Mouse (Mus musculus) yolk sac, embryonic 10.5 days (tissue): ENCODE measurements around the gene Uncx.

Experiments used
- DNase-seq: peaks from one replicate; pipeline ENCODE4 v3.0.0-alpha.2; 2017; ENCODE audit warnings: low spot score

Uncx gene

DNA sequence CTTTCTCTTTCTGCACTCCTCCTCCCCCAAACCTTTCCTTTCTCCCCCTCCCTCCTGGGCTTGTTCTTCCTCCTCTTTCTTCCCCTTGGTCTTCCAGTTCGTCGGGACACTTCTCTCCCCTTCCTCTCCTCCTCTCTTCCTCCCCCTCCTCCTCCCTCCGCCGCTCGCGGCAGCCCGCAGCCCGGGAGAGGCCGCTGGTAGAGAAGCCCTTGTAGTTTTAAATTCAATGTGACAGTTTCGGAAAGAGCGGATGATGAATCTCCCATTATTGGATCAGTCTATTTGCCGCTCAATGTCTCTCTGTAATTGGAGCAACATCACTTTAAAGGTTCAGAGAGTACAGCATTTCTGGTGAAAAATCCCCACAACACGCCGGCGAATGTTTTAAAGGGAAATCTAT is at the start of gene Uncx:
Gene Uncx (plus strand): TSS at position 281 of the 400 bp plus-strand sequence.
- no peak for DNase-seq

DNA sequence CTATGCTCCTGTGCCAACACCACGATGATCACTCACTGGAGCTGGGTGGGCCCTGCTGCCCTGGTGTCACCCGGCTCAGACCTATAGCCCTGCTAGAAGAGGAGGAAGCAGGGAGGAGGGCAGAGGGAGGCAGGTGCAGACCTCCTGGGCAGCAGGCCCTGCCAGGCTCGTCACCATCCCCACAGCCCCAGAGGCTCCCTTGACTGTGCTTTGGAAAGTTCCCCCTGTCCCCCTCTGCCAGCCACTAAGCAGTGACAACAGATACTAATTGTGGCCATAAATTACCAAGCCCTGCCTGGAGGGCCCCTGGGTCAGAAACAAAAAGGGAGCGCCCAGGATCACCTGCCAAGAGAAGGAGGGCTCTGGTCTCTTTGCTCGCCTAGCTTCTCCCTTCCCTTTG is 49.6 kb upstream of the Uncx start:
- DNase-seq: no peak

DNA sequence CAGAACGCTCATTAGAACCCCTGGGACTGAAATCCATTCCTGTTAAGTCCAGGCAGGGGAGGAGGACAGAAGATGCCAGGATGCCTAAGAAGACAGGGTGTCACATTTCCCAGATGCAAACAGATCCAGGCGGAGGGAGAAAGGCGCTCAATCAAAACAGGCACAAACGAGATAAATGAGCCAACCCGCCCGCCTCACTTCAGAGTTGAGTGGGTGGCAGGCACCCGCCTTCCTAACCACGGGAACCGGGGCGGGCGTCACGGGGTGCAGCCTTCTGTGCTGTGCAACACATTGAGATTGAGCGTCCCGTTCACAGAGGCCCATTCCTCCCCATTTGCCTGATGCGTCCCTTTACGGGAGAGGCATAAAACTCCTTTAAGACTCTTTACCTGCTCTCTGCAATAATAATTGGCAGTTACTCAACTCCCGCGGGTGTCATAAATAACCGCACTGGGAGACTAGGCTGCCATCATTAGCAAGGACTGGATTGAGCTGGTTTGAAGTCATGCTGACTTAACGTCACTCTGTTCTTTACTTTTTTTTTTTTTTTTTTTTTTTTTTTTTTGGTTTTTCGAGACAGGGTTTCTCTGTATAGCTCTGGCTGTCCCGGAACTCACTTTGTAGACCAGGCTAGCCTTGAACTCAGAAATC is 48.1 kb upstream of the Uncx start:
- DNase-seq: no peak

DNA sequence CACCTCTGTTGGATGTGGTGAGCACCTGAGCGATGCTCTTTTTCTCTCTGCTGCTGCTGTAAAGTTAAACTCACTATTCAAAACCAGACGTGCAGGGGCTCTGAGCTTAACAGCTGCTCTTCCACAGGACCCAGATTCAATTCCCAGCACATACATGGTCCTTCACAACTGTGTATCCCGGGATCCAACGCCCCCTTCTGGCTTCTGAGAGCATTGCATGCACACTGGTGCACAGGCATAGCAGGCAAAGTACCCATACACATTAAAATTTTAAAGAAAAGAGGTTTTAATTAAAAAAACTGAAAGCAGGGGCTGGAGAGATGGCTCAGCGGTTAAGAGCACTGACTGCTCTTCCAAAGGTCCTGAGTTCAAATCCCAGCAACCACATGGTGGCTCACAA is 46.4 kb upstream of the Uncx start:
- DNase-seq: no peak

GRCm38 (mm10) chr5:139498791-139499190 is 44.5 kb upstream of the Uncx start:
- no peak for DNase-seq

GRCm38 (mm10) chr5:139502281-139502680 is 41.0 kb upstream of the Uncx start:
- no peak for DNase-seq

GRCm38 (mm10) chr5:139505073-139505606 is 38.2 kb upstream of the Uncx start:
- DNase-seq: peak; percentile 37

- DNase-seq: no peak
Measured at GRCm38 (mm10) chr5:139506207-139506606, 37.1 kb upstream of the Uncx start.

- no peak for DNase-seq
Measured at GRCm38 (mm10) chr5:139510682-139511366, 32.5 kb upstream of the Uncx start.

- DNase-seq: no peak
Measured at GRCm38 (mm10) chr5:139512201-139512600, 31.1 kb upstream of the Uncx start.

DNA sequence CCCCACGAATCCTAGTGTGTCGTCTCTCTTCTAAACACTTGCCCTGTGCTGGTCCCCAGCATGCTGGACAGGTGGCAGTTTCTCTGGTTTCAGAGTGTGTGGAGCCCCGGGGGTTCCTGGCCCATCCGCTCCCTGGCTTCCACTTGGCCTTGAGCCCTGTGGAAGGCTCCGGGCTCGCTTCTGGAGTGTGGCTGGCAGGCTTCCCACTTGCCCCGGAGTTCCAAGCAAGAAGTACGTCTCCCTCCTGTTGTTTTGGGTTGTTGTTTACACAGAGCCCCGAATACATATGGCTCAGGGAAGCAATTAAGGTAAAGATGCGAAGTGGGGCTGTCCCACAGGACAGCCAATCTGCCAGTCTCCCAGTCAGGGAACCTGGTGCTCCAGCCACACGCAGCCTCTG is 27.0 kb upstream of the Uncx start:
- DNase-seq: no peak

DNA sequence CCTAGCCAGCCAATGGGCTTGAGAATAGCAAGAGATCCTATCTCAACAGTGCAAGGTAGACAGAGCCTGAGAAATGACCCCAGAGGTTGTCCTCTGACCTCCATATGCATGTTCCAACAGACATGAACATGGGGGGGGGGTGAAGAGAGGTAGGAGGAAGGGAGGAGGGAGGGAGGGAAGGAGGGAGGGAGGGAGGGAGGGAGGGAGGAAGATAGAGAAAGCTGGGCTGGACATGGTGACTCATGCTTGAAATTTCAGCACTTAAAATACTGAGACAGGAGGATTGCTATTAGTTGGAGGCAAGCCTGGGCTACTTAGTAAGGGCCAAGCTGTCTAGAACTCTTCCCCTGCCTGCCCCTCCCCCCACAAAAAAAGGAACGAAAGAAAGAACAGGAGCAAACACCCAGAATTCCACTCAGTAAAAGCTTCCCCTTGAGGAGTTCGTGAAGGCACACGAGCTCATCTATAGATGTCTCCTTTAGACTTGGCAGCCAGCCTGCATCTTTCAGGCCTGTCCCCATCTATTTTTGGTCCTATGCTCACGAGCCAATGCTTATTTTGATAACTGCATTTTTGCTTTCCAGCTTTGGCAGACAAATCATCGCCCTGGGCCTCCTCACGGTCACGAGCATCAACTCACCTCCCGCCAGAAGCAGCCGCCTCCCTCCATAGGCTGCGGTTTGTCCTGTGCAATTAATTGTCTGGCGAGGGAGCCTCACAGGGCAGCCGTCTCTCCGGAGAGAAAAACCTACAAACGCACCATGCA is 23.0 kb upstream of the Uncx start:
- DNase-seq: no peak

DNA sequence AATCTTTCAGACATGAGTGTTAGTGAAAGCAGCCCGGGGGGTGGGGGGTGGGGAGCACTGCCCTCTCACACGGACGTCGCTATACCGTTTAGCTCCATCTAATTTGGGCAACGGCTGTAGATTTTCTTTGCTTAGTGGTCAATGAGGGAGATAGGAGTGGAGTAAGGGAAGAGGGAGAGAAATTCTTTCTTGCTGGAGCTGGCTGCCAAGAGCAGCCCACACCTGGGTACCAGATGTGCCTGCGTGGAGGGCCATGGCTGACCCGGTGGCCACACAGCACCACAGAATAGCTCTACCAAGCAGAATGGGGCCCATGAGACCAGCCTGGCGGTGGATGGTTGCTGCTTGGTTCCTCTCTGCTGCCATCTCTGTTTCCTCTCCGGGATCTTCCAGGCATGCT is 21.3 kb upstream of the Uncx start:
- DNase-seq: no peak

DNA sequence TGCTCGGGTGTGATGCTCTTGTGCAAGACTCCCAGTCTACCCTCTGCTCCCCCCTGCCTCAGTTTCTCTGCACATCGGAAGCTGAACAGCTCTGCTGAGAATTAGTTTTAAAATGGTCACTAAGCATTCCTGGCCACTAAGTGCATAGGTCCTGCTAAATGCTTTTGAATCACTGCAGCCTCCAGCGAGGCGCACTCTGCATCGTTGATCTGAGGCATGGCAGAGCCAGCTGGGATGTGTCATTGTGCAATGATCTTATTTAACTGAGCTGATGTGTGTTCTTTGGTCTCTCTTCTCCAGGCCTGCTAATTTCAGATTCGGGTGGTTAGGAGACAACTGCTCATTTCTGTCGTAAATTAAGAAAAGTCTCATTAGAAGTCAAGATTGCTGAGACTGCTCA is 14.4 kb upstream of the Uncx start:
- DNase-seq: no peak

DNA sequence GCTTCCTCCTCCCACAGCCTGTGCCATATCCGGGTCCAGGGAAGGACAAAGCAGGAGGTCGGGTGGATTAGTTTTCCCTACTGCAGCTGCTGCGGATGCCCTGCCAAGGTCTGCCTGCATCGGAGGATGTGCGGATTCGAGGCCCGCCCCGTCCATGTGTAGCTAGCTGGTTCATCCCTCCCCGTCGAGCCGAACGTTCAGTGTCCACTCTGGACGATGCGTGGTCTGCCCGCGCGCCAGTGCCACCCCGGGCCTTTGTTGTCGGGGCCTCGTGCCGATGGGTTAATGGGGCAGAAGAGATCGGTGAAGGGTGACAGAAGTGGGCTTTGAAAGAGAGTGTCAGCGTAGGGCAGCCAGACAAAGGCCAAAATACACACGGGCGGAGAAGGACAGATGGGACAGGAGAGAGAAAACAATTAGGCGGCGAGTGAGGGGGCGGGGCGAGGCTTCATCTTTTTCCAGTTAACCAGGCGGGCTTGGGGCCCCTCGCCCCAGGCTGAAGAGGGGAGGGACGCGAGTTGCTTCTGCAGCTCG is 7.8 kb upstream of the Uncx start:
- DNase-seq: peak; percentile 14

DNA sequence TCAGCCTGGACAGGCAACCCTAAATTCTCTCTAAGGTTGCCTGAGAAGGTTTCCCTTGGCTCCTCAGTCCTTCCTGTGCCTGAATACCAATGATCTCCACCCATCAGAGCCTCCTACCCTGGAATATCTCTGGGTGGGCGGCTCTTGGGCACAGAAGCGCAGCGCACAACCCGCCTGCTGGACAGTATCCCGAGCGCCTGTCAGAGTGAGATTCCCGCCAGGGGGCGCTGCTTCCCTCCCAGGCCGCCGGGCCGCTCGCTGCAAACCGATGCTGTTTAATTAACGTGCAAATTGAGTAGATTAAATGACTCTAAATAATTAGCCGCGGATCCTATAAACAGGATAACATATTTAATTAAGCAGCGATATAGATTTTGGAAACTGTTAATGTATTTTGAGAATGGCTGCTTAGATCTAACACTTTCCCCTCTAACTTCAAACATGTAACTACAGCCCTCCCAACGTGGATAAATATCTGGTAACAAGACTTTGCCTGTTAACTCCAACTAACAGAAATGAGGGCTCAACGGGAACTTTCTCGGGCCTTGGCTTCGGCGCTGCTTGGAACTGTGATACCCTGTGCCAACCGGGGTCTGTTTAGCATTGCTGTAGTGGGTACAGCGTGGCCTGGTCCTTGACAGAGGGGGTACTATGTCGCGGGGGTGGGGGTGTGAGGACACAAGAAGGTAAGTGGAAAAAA is 6.9 kb upstream of the Uncx start:
- DNase-seq: no peak

- no peak for DNase-seq
Measured at GRCm38 (mm10) chr5:139536911-139537738, 6.2 kb upstream of the Uncx start.

GRCm38 (mm10) chr5:139537739-139538135 is 5.6 kb upstream of the Uncx start:
- no peak for DNase-seq

DNA sequence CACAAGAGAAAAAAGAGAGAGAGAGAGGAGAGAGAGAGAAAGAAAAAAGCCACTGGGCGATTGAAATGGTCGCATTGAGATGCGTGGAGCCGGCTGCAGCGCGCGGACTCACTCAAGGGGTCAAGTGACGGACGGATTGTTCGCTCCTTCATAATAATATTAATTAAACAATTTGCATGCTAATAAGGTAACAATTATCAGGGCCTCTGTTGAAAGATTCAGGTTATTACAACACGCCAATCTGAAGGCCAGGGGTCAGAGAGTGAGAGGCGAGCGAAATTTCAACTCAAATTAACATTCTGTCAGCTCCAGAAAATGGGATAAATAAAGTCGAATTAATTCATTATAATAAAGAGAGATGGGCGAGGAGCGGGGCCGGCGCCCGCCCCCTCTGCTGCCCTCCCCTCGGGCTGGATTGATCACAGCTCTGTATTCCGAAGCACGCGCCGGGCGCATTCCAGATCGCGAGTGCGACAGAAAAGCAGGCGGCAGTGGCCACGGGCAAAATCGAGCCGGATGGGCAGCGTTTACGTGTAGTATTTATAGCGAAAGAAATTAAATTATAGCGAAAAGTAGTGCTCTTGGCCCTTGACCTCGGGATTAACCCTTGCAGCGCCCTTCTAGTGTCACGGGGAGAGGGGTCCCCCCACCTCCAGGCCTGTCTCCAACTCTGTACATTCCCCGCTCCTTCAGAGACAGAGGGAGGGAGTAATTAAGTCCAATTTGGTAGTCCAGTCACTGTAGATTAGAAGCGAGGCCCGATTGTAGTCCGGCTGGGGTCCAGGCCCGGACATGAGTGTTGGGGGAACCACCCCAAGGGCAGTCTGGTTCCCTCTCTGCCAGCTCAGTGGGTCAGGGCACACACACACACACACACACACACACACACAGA is 1.9 kb upstream of the Uncx start:
- no peak for DNase-seq

GRCm38 (mm10) chr5:139542043-139542365 is 1.3 kb upstream of the Uncx start:
- DNase-seq: no peak
